Mouse (Mus musculus): Measurements from ENCODE around the gene Wwox. TPM values are rescaled to one million over a fixed set of nuclear protein-coding genes. Genes with fewer than 3 reads are reported as not detected.
A peak's percentile ranks its signal among the peaks of the same experiment; 100 is the strongest.

Wwox gene
- polyA plus RNA-seq, 1 experiment from 2014 or later: 11.0 TPM

DNA sequence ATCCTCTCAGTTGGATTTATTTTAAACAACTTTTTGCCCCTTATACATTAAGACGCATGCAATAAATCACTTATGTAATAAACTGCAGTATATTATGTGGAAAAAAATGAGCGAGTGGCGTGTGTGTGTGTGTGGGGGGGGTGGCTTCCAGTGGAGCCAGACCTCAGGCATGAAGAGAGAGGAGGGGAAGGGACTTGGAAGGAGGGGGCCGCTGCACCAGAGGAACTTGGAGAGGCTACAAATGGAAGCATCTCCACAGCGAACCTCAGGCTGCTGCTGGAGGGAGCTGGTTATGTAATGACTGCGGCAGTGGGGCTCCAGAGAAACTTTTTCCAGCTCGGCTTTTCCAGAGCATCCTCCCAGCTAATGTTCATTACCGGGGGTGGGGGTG, 719.3 kb downstream of the Wwox start:
- Histone ChIP-seq H3K27me3 (ENCODE audit: control insufficient read depth, insufficient read depth, low read length) (no peaks in the 10 kb centered on the region), H3K4me2 (ENCODE audit: low read depth) (peak overlapping the region; percentile 46), H3K4me1 (ENCODE audit: control insufficient read depth, insufficient read depth, low read length) (peaks cover 18% of the 10 kb centered on the region), H3K9ac (ENCODE audit: low read length) (no peak overlapping the region), H3K9me3 (ENCODE audit: control insufficient read depth, low read length) (no peaks in the 10 kb centered on the region), H3K36me3 (ENCODE audit: control insufficient read depth, insufficient read depth, low read length) (no peaks in the 10 kb centered on the region), H3K27ac (ENCODE audit: low read depth, low read length) (no peak overlapping the region; the same call in 1 of the 2 replicates), H3K4me3 (ENCODE audit: low read depth, low read length) (no peak overlapping the region)
- WGBS: 3% methylated on average over 8 of the region's 8 CpGs
- peak; percentile 55 for DNase-seq (ENCODE audit: low spot score)
- peak; percentile 42 for ATAC-seq (ENCODE audit: insufficient read depth, low FRiP score, low TSS enrichment)

DNA sequence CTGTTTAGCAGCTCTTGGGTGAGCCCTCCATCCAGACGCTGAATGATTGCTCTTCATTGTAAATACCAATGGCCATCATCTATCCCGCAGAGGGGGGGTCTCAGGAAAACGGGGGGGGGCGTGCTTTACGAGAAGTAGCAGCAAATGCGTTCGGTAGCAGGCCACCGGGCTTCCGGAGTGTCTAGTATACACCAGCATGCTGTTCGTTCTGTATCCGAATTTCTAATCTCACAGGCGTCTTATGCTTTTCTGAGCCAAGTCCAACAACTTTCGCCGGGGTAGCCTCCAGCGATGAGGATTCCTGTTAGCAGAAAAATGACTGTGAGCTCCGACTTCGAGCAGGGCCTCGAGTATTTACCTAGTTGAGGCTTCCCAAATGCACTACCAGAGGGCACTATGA, 719.8 kb downstream of the Wwox start:
- Histone ChIP-seq H3K27ac (ENCODE audit: low read depth, low read length) (no peak overlapping the region), H3K4me2 (ENCODE audit: low read depth) (peak overlapping the region; percentile 46), H3K4me1 (ENCODE audit: control insufficient read depth, insufficient read depth, low read length) (peaks cover 18% of the 10 kb centered on the region), H3K4me3 (ENCODE audit: low read depth, low read length) (no peak overlapping the region), H3K27me3 (ENCODE audit: control insufficient read depth, insufficient read depth, low read length) (no peaks in the 10 kb centered on the region), H3K36me3 (ENCODE audit: control insufficient read depth, insufficient read depth, low read length) (no peaks in the 10 kb centered on the region), H3K9ac (ENCODE audit: low read length) (no peak overlapping the region), H3K9me3 (ENCODE audit: control insufficient read depth, low read length) (no peaks in the 10 kb centered on the region)
- DNase-seq (ENCODE audit: low spot score) (peak; percentile 38), ATAC-seq (ENCODE audit: insufficient read depth, low FRiP score, low TSS enrichment) (no peak)
- 9% methylated on average over 18 of the region's 18 CpGs for WGBS

DNA sequence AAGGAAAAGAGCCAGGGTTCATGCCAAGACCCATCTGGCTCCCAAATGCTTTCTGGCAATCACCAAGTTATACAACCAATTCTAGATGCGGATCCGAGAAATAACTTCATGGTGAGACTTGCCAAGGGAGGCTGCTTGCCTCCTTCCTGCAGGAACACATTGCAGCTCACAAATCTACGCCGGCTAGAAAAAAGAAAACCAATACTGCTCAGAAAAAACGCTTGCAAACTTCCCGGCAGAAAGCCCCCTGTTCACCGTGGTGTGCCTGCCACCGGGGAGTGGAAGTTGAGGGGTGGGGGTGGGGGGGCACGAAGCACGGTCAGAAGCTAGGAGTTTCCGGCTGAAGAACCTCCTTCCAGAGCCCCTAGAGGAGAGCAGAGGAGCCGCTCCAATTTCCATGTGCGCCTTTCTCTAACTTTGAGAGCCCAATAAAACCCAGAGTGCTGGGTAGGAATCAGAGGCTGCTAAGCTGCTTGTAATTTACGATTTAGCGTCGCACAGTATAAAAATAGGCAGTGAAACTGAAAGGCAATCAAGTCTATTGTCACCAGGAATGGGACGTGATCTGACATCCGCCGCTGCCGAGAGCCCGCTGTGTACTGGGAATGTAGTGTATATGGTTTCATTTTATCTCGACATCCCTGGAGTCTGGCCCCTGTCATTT, 720.4 kb downstream of the Wwox start:
- WGBS: 7% methylated on average over 22 of the region's 22 CpGs
- H3K4me3 ChIP-seq (ENCODE audit: low read depth, low read length): peak overlapping the region; percentile 14; the same call in 1 of the 2 replicates
- H3K27ac ChIP-seq (ENCODE audit: low read depth, low read length): no peak overlapping the region
- H3K4me2 ChIP-seq (ENCODE audit: low read depth): peak overlapping the region; percentile 46
- no peaks in the 10 kb centered on the region for H3K36me3 ChIP-seq (ENCODE audit: control insufficient read depth, insufficient read depth, low read length)
- peaks cover 18% of the 10 kb centered on the region for H3K4me1 ChIP-seq (ENCODE audit: control insufficient read depth, insufficient read depth, low read length)
- ATAC-seq (ENCODE audit: insufficient read depth, low FRiP score, low TSS enrichment) (0 out of 2 replicates have a peak, but pooled peaks have one; percentile 35), DNase-seq (ENCODE audit: low spot score) (peak; percentile 65)
- H3K9ac ChIP-seq (ENCODE audit: low read length): 0 out of 2 replicates have a peak overlapping the region, but pooled peaks have one; percentile 43
- H3K27me3 ChIP-seq (ENCODE audit: control insufficient read depth, insufficient read depth, low read length): no peaks in the 10 kb centered on the region
- H3K9me3 ChIP-seq (ENCODE audit: control insufficient read depth, low read length): no peaks in the 10 kb centered on the region

DNA sequence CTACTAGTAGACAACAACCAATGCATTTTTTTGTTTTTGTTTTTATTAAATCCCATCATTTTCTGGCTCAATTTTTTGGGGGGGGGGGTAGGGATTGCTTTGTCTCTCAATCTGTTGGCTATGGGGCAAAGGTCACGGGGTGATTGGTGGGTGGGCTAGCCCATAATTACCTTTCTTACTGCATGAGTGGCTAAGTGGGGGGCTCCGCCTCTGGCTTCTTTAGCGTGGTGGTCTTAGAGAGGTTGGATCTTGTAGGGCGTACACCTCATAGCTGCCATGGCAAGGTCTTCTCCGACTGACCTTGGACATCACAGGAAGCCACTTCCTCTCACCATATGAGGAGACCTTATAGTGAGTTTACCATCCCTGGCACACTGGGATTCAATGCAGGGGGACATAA, 721.0 kb downstream of the Wwox start:
- ATAC-seq (ENCODE audit: insufficient read depth, low FRiP score, low TSS enrichment) (no peak), DNase-seq (ENCODE audit: low spot score) (no peak)
- H3K4me3 ChIP-seq (ENCODE audit: low read depth, low read length): peak overlapping the region; percentile 14; the same call in 1 of the 2 replicates
- no peak overlapping the region for H3K27ac ChIP-seq (ENCODE audit: low read depth, low read length)
- no peaks in the 10 kb centered on the region for H3K27me3 ChIP-seq (ENCODE audit: control insufficient read depth, insufficient read depth, low read length)
- peaks cover 21% of the 10 kb centered on the region for H3K4me1 ChIP-seq (ENCODE audit: control insufficient read depth, insufficient read depth, low read length)
- 74% methylated on average over 5 of the region's 5 CpGs for whole genome bisulfite sequencing
- H3K9me3 ChIP-seq (ENCODE audit: control insufficient read depth, low read length): no peaks in the 10 kb centered on the region
- H3K9ac ChIP-seq (ENCODE audit: low read length): no peak overlapping the region
- H3K36me3 ChIP-seq (ENCODE audit: control insufficient read depth, insufficient read depth, low read length): no peaks in the 10 kb centered on the region
- H3K4me2 ChIP-seq (ENCODE audit: low read depth): peak overlapping the region; percentile 46

DNA sequence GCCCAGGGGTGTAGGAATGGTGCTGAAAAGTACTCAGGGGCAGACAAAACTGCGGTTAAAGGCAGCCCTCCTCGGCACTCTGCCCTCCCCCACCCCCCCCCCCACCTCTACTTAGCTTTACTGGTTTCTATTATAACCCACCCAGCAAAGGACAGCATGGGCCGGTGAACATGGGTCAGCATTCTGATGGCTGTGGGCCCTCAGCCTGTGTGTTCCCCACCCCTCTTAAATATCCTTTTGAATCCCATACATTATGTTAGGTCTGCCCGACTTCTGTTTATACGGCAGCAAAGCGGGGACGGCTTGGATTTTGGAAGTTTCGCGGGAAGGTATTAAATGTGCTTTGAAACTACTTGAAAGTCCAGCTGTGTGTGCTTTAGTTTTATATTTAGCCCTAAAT, 722.1 kb downstream of the Wwox start:
- no peaks in the 10 kb centered on the region for H3K27me3 ChIP-seq (ENCODE audit: control insufficient read depth, insufficient read depth, low read length)
- H3K27ac ChIP-seq (ENCODE audit: low read depth, low read length): no peak overlapping the region
- no peak overlapping the region for H3K4me3 ChIP-seq (ENCODE audit: low read depth, low read length)
- H3K9ac ChIP-seq (ENCODE audit: low read length): no peak overlapping the region
- no peaks in the 10 kb centered on the region for H3K36me3 ChIP-seq (ENCODE audit: control insufficient read depth, insufficient read depth, low read length)
- H3K9me3 ChIP-seq (ENCODE audit: control insufficient read depth, low read length): no peaks in the 10 kb centered on the region
- no peak overlapping the region for H3K4me2 ChIP-seq (ENCODE audit: low read depth)
- 79% methylated on average over 9 of the region's 9 CpGs for WGBS
- ATAC-seq (ENCODE audit: insufficient read depth, low FRiP score, low TSS enrichment) (no peak), DNase-seq (ENCODE audit: low spot score) (no peak)
- peaks cover 21% of the 10 kb centered on the region for H3K4me1 ChIP-seq (ENCODE audit: control insufficient read depth, insufficient read depth, low read length)

DNA sequence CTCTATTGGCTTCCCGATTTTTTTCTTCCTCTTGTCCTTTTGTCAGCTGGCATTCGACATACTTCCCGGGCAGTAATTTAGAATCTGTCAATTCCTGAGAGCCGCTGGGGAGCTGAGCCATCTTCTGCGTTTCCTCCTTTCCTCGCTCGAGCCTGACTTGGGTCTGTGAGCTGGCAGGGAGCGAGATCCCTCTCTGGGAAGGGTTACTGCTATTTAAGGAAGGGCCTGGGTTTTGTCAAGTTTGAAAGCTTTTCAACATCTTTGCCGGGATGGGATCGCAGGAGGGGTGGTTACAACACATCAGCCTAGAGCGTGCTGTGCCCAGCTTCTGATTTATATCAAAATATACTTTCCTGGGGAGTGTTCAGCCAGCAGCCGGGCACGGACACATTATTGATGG, 725.4 kb downstream of the Wwox start:
- Histone ChIP-seq H3K4me2 (ENCODE audit: low read depth) (no peak overlapping the region), H3K9me3 (ENCODE audit: control insufficient read depth, low read length) (no peaks in the 10 kb centered on the region), H3K9ac (ENCODE audit: low read length) (no peak overlapping the region), H3K36me3 (ENCODE audit: control insufficient read depth, insufficient read depth, low read length) (no peaks in the 10 kb centered on the region), H3K27ac (ENCODE audit: low read depth, low read length) (no peak overlapping the region), H3K4me1 (ENCODE audit: control insufficient read depth, insufficient read depth, low read length) (peaks cover 3% of the 10 kb centered on the region; the same call in 1 of the 2 replicates), H3K4me3 (ENCODE audit: low read depth, low read length) (no peak overlapping the region), H3K27me3 (ENCODE audit: control insufficient read depth, insufficient read depth, low read length) (no peaks in the 10 kb centered on the region)
- DNase-seq (ENCODE audit: low spot score): no peak
- no peak for ATAC-seq (ENCODE audit: insufficient read depth, low FRiP score, low TSS enrichment)
- 27% methylated on average over 13 of the region's 13 CpGs for WGBS

DNA sequence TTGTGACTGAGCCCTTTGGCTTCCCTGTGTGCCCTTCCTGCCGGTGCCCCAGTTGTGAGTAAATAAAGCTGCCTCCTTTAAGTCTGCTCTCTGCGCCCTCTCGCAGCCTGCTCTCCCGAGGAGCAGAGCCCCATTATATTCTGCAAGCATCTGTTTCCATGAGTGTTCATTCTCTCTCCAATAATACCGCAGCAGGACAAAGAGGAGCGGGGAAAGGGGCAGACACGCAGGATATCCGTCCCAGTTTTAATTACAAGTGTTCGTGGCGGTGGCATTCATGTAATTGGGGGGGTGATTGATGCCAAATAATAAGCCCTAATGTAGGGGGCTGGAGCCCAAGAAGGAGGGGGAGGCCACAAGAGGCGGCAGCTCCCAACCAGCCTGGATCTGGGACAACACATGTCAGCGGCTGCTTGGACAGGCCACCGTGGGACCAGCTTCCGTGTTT, 734.2 kb downstream of the Wwox start:
- H3K4me2 ChIP-seq (ENCODE audit: low read depth): no peak overlapping the region

DNA sequence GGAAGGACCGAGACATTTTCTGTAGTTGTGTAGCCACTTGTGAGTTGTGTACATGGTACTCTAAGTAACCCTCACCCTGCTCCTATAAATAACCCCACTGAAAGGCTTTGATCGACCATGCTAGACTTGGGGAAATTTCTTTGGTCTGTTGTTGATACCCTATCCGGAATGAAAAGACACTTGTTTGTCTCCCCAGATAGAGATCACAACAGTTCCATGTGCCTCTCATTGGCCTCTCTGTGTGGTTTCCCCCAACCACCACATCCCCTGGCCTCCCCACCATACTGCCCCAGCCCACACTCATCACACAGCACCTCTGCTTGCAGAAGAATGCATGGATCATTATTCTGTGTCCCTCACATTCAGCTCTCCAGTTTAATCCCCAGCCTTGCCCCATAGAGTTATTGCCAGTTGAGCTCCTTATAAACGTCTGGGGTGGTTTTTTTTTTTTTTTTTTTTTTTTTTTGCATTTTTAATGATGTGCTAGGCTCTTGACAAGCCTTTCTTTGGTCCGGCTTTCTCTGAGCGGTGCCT, 746.0 kb downstream of the Wwox start:
- H3K36me3 ChIP-seq (ENCODE audit: control insufficient read depth, insufficient read depth, low read length): no peaks in the 10 kb centered on the region
- H3K4me2 ChIP-seq (ENCODE audit: low read depth): no peak overlapping the region
- no peak overlapping the region for H3K27ac ChIP-seq (ENCODE audit: low read depth, low read length)
- H3K9me3 ChIP-seq (ENCODE audit: control insufficient read depth, low read length): no peaks in the 10 kb centered on the region
- no peak overlapping the region for H3K9ac ChIP-seq (ENCODE audit: low read length)
- no peaks in the 10 kb centered on the region for H3K27me3 ChIP-seq (ENCODE audit: control insufficient read depth, insufficient read depth, low read length)
- no peak for ATAC-seq (ENCODE audit: insufficient read depth, low FRiP score, low TSS enrichment)
- no peak overlapping the region for H3K4me3 ChIP-seq (ENCODE audit: low read depth, low read length)
- DNase-seq (ENCODE audit: low spot score): no peak
- WGBS: 80% methylated on average over 6 of the region's 6 CpGs
- no peaks in the 10 kb centered on the region for H3K4me1 ChIP-seq (ENCODE audit: control insufficient read depth, insufficient read depth, low read length)

More for the DNA sequence above, 734.2 kb downstream of the Wwox start:
- no peak for ATAC-seq (ENCODE audit: insufficient read depth, low FRiP score, low TSS enrichment)
- Histone ChIP-seq H3K27me3 (ENCODE audit: control insufficient read depth, insufficient read depth, low read length) (no peaks in the 10 kb centered on the region), H3K27ac (ENCODE audit: low read depth, low read length) (no peak overlapping the region), H3K4me1 (ENCODE audit: control insufficient read depth, insufficient read depth, low read length) (peaks cover 4% of the 10 kb centered on the region; the same call in 1 of the 2 replicates), H3K9ac (ENCODE audit: low read length) (no peak overlapping the region), H3K9me3 (ENCODE audit: control insufficient read depth, low read length) (no peaks in the 10 kb centered on the region), H3K4me3 (ENCODE audit: low read depth, low read length) (no peak overlapping the region), H3K36me3 (ENCODE audit: control insufficient read depth, insufficient read depth, low read length) (no peaks in the 10 kb centered on the region)
- 60% methylated on average over 14 of the region's 14 CpGs for WGBS
- peak; percentile 22 for DNase-seq (ENCODE audit: low spot score)
